Mouse (Mus musculus) hindbrain, embryonic 14.5 days (tissue): Measurements from ENCODE around the gene Fbxo46. TPM values are rescaled to one million over a fixed set of nuclear protein-coding genes. Genes with fewer than 3 reads are reported as not detected.

ENCODE experiments used
- ATAC-seq: fragments of 200-750 bp; cut with Nextera tagmentation; 2 replicates; pipeline ENCODE4 v1.8.0; 2017; ENCODE audit warnings: moderate number of reproducible peaks, mild to moderate bottlenecking, moderate TSS enrichment, moderate library complexity; ENCODE audit not compliant: low FRiP score
- DNase-seq: peaks from one replicate; pipeline ENCODE4 v3.0.0-alpha.2; 2015; ENCODE audit warnings: low spot score
- H3K27ac ChIP-seq: fragments of 300-500 bp; sonication (generic); 2 replicates; pipeline ENCODE4 v1.5.1; 2014; ENCODE audit warnings: mild to moderate bottlenecking, moderate library complexity
- H3K27me3 ChIP-seq: fragments of 300-500 bp; sonication (generic); 2 replicates; pipeline ENCODE4 v1.6.1; 2014; ENCODE audit warnings: mild to moderate bottlenecking, low read length, mixed read lengths; ENCODE audit not compliant: control insufficient read depth, insufficient read depth
- H3K36me3 ChIP-seq: fragments of 300-500 bp; sonication (generic); replicated peaks from 2 replicates; pipeline ENCODE4 v1.6.1; 2014; ENCODE audit not compliant: control insufficient read depth, insufficient read depth
- H3K4me1 ChIP-seq: fragments of 300-500 bp; sonication (generic); replicated peaks from 2 replicates; pipeline ENCODE4 v1.6.1; 2014; ENCODE audit warnings: antibody characterized with exemption, low read length, mixed read lengths; ENCODE audit not compliant: control insufficient read depth, insufficient read depth
- H3K4me2 ChIP-seq: fragments of 300-500 bp; sonication (generic); replicated peaks from 2 replicates; pipeline ENCODE4 v1.6.1; 2014; ENCODE audit warnings: mild to moderate bottlenecking, moderate library complexity
- H3K4me3 ChIP-seq: fragments of 300-500 bp; sonication (generic); replicated peaks from 2 replicates; pipeline ENCODE4 v1.5.1; 2014; ENCODE audit warnings: mild to moderate bottlenecking, low read length
- H3K9ac ChIP-seq: fragments of 300-500 bp; sonication (generic); 2 replicates; pipeline ENCODE4 v1.6.1; 2014
- H3K9me3 ChIP-seq: fragments of 300-500 bp; sonication (generic); 2 replicates; pipeline ENCODE4 v1.6.1; 2016; ENCODE audit warnings: low read length; ENCODE audit not compliant: control insufficient read depth
- WGBS: fragments of 180-500 bp; shearing (Covaris S2); extraction: QIAGEN DNeasy Blood & Tissue Kit; methylation state at CpG from one replicate; pipeline ENCODE4 v1.1.7; 2014; 5-methylcytosine and 5-hydroxymethylcytosine counted together
- polyA plus RNA-seq: library from polyadenylated mRNA; unstranded; fragments of >200 nt; fragmentation: Nextera tagmentation; extraction: Ambion mirVana; gene quantifications from 2 replicates; pipeline ENCODE4 v1.2.1, GENCODE M21; 2014

Fbxo46 gene
- polyA plus RNA-seq, 1 experiment from 2014 or later: 11.9 TPM

- 88% methylated on average over 19 of the region's 19 CpGs for WGBS
- no peak overlapping the region for H3K4me2 ChIP-seq
- ATAC-seq (no peak), DNase-seq (no peak)
- no peak overlapping the region for H3K9ac ChIP-seq
- no peak overlapping the region for H3K4me3 ChIP-seq
- no peaks in the 10 kb centered on the region; the same call in 1 of the 2 replicates for H3K27me3 ChIP-seq
- H3K4me1 ChIP-seq: peaks cover 18% of the 10 kb centered on the region
- peaks cover 58% of the 10 kb centered on the region for H3K36me3 ChIP-seq
- H3K9me3 ChIP-seq: no peaks in the 10 kb centered on the region
- H3K27ac ChIP-seq: no peak overlapping the region
Measured at GRCm38 (mm10) chr7:19080451-19080950, 39.2 kb upstream of the Fbxo46 start.

- Histone ChIP-seq H3K27me3 (no peaks in the 10 kb centered on the region; the same call in 1 of the 2 replicates), H3K9me3 (no peaks in the 10 kb centered on the region), H3K36me3 (peaks cover 64% of the 10 kb centered on the region), H3K27ac (no peak overlapping the region), H3K9ac (no peak overlapping the region), H3K4me2 (no peak overlapping the region), H3K4me3 (no peak overlapping the region), H3K4me1 (peaks cover 11% of the 10 kb centered on the region)
- ATAC-seq (no peak), DNase-seq (no peak)
- 94% methylated on average over 4 of the region's 4 CpGs for WGBS
Measured at GRCm38 (mm10) chr7:19082171-19082570, 37.5 kb upstream of the Fbxo46 start.

GRCm38 (mm10) chr7:19083096-19083495 lies 36.6 kb upstream of the Fbxo46 start:
- Histone ChIP-seq H3K27me3 (no peaks in the 10 kb centered on the region; the same call in 1 of the 2 replicates), H3K9me3 (no peaks in the 10 kb centered on the region), H3K4me2 (no peak overlapping the region), H3K4me1 (peaks cover 2% of the 10 kb centered on the region; the same call in 1 of the 2 replicates), H3K27ac (no peak overlapping the region), H3K36me3 (peaks cover 70% of the 10 kb centered on the region), H3K4me3 (no peak overlapping the region), H3K9ac (no peak overlapping the region)
- ATAC-seq (no peak), DNase-seq (no peak)
- WGBS: 66% methylated on average over 6 of the region's 6 CpGs

- Histone ChIP-seq H3K27ac (no peak within 1 kb of the TSS), H3K36me3 (peaks cover 70% of the 10 kb centered on the region), H3K27me3 (no peaks in the 10 kb centered on the region; the same call in 1 of the 2 replicates), H3K9ac (no peak within 1 kb of the TSS), H3K4me1 (no peaks in the 10 kb centered on the region), H3K9me3 (no peaks in the 10 kb centered on the region), H3K4me2 (no peak within 1 kb of the TSS), H3K4me3 (no peak within 1 kb of the TSS)
- 49% methylated on average over 9 of the region's 10 CpGs for WGBS
- ATAC-seq (no peak), DNase-seq (no peak)
Measured at GRCm38 (mm10) chr7:19083701-19084100, 36.0 kb upstream of the Fbxo46 start, which contains the start of gene Dmpk. Gene Dmpk (plus strand): TSS chr7:19083849.

- ATAC-seq: no peak
- H3K9me3 ChIP-seq: no peaks in the 10 kb centered on the region
- H3K4me3 ChIP-seq: no peak overlapping the region
- no peaks in the 10 kb centered on the region for H3K4me1 ChIP-seq
- no peak overlapping the region for H3K27ac ChIP-seq
- no peak overlapping the region for H3K9ac ChIP-seq
- H3K36me3 ChIP-seq: peaks cover 70% of the 10 kb centered on the region
- H3K27me3 ChIP-seq: no peaks in the 10 kb centered on the region; the same call in 1 of the 2 replicates
- H3K4me2 ChIP-seq: no peak overlapping the region
- no peak for DNase-seq
- 78% methylated on average over 6 of the region's 6 CpGs for WGBS
Measured at GRCm38 (mm10) chr7:19084277-19084771, 35.3 kb upstream of the Fbxo46 start.

- Histone ChIP-seq H3K4me1 (no peaks in the 10 kb centered on the region), H3K27me3 (no peaks in the 10 kb centered on the region; the same call in 1 of the 2 replicates), H3K27ac (no peak overlapping the region), H3K36me3 (peaks cover 69% of the 10 kb centered on the region), H3K9me3 (no peaks in the 10 kb centered on the region), H3K9ac (no peak overlapping the region), H3K4me2 (no peak overlapping the region), H3K4me3 (no peak overlapping the region)
- no peak for ATAC-seq
- no peak for DNase-seq
- 18% methylated on average over 9 of the region's 9 CpGs for WGBS
Measured at GRCm38 (mm10) chr7:19084921-19085473, 34.7 kb upstream of the Fbxo46 start.

- ATAC-seq (no peak), DNase-seq (no peak)
- 16% methylated on average over 6 of the region's 6 CpGs for WGBS
- Histone ChIP-seq H3K9me3 (no peaks in the 10 kb centered on the region), H3K4me3 (no peak overlapping the region), H3K27ac (no peak overlapping the region), H3K9ac (no peak overlapping the region), H3K36me3 (peaks cover 69% of the 10 kb centered on the region), H3K4me1 (no peaks in the 10 kb centered on the region), H3K4me2 (no peak overlapping the region), H3K27me3 (no peaks in the 10 kb centered on the region; the same call in 1 of the 2 replicates)
Measured at GRCm38 (mm10) chr7:19085495-19085894, 34.2 kb upstream of the Fbxo46 start.

DNA sequence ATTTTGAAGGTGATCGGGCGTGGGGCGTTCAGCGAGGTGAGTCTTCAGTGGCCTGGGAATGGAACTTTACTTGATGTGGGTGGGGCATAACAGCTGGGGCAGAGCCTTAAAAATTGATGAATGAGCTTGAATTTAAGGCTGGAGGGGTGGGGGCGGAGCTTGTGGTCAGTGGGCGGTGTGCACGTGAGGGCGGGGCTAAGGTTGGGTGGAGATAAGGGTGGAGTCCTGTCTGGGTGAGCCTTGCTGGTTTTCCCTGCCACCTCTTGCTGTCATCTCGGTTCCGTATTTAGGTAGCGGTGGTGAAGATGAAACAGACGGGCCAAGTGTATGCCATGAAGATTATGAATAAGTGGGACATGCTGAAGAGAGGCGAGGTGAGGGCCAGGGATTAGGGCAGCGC lies 33.6 kb upstream of the Fbxo46 start:
- Histone ChIP-seq H3K4me1 (no peaks in the 10 kb centered on the region), H3K27me3 (peaks cover 3% of the 10 kb centered on the region; the same call in 1 of the 2 replicates), H3K9me3 (no peaks in the 10 kb centered on the region), H3K9ac (no peak overlapping the region), H3K36me3 (peaks cover 68% of the 10 kb centered on the region), H3K4me3 (no peak overlapping the region), H3K27ac (no peak overlapping the region), H3K4me2 (no peak overlapping the region)
- 20% methylated on average over 14 of the region's 14 CpGs for WGBS
- DNase-seq (no peak), ATAC-seq (no peak)

DNA sequence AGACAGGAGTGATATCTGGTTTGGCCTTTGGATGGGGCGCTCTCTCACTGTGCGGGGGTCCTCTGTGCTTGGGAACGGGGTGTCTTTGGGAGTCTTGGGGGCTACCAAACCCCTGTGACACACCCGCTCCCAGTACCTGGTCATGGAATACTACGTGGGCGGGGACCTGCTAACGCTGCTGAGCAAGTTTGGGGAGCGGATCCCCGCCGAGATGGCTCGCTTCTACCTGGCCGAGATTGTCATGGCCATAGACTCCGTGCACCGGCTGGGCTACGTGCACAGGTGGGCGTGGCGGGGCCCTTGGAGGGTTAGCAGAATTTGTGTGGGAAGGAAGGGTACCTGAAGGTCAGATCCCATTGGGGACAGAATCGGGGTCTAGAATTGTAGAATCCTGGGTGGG lies 32.9 kb upstream of the Fbxo46 start:
- Histone ChIP-seq H3K4me1 (no peaks in the 10 kb centered on the region), H3K4me2 (no peak overlapping the region), H3K27me3 (peaks cover 8% of the 10 kb centered on the region; the same call in 1 of the 2 replicates), H3K36me3 (peaks cover 67% of the 10 kb centered on the region), H3K27ac (no peak overlapping the region), H3K9me3 (no peaks in the 10 kb centered on the region), H3K9ac (no peak overlapping the region), H3K4me3 (no peak overlapping the region)
- DNase-seq (no peak), ATAC-seq (no peak)
- 66% methylated on average over 18 of the region's 18 CpGs for WGBS
